Mouse (Mus musculus): ENCODE results near the gene Rpp30.

DNA sequence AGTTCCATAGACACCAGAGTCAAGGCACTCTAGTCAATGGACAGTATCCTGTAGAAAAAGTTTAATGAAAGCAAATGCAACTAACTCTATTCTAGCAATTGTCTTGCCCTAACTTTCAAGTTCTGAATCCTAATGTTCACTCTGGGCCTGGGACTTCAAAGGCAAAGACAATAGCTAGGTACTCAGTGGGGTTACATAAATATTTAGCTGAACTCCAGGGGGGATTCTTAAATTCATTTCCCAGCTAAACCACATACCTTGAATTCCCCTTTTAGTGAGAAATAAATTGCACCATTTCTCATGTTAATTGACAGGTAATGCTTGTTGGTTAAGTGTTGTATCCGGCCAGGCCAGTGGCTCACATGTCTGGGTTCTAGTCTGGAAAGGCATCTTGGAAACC, 40.7 kb downstream of the Rpp30 start:
- TF ChIP-seq CTCF (IDR thresholded peaks at IDR 0.05; ENCODE audit: low read depth) (no peak), EP300 (IDR thresholded peaks at IDR 0.05; ENCODE audit: low read depth) (no peak)
